Mouse (Mus musculus) C2C12 (cell line): ENCODE data around the gene Magi1.

Experiments used
- CEBPB ChIP-seq: IDR thresholded peaks from one replicate; pipeline ENCODE4 v1.6.1; 2011; ENCODE audit warnings: low read depth, mild to moderate bottlenecking, control low read depth, moderate library complexity
- CTCF ChIP-seq: IDR thresholded peaks from one replicate; pipeline ENCODE4 v1.5.1; 2011; ENCODE audit not compliant: control insufficient read depth, insufficient read depth, insufficient read length
- FOSL1 ChIP-seq: IDR thresholded peaks from one replicate; pipeline ENCODE4 v1.8.0; 2011; ENCODE audit warnings: mild to moderate bottlenecking, low read length; ENCODE audit not compliant: poor library complexity, insufficient read depth, severe bottlenecking
- MAX ChIP-seq: IDR thresholded peaks from one replicate; pipeline ENCODE4 v1.6.1; 2011; ENCODE audit warnings: mild to moderate bottlenecking, control low read depth
- MYOD1 ChIP-seq: IDR thresholded peaks from one replicate; pipeline ENCODE4 v1.6.1; 2011; ENCODE audit warnings: low read depth; ENCODE audit not compliant: control insufficient read depth, insufficient read length
- MYOG ChIP-seq: IDR thresholded peaks from one replicate; pipeline ENCODE4 v1.6.1; 2011; ENCODE audit not compliant: control insufficient read depth, insufficient read length; ENCODE audit errors: extremely low read depth
- USF1 ChIP-seq: IDR thresholded peaks from one replicate; pipeline ENCODE4 v1.6.1; 2011; ENCODE audit warnings: low read depth, mild to moderate bottlenecking, control low read depth, moderate library complexity

GRCm38 (mm10) chr6:93838398-93838797, 445.3 kb downstream of the Magi1 start:
- TF ChIP-seq CTCF (no peak), MYOD1 (no peak), MAX (no peak), CEBPB (no peak), FOSL1 (no peak), USF1 (no peak), MYOG (no peak)
